In genomic region chr9:56636214-56636613, GRCm38 (mm10) we compare ENCODE assay signal across 8 mouse cellular contexts.
DNase-seq lines count a peak whose midpoint lies in the region; ATAC-seq lines count a peak whose summit lies in the region.

No protein-coding gene starts in this region.

- peaks cover 28% of the 10 kb centered on the region for H3K4me1 ChIP-seq in heart, embryonic 13.5 days
- no peaks in the 10 kb centered on the region for H3K4me1 ChIP-seq in liver, embryonic 11.5 days (replicated peaks; ENCODE audit: control insufficient read depth, insufficient read depth, low read length)
- peaks cover 2% of the 10 kb centered on the region; the same call in 1 of the 2 replicates for H3K4me1 ChIP-seq in stomach, embryonic 14.5 days (ENCODE audit: control insufficient read depth, insufficient read depth, low read length)

- DNase-seq in CD4-positive, CD25-positive, alpha-beta regulatory T cell, adult 2 months (ENCODE audit: low read depth, low spot score) = peak; percentile 84
- DNase-seq in brain, embryonic 18.5 days (ENCODE audit: low read depth, low spot score) = peak; percentile 80
- DNase-seq in kidney, postnatal 10 days = peak; percentile 93
- DNase-seq in liver, embryonic 11.5 days (ENCODE audit: low spot score) = peak; percentile 81
- DNase-seq in natural killer cell, adult 2 months (ENCODE audit: low spot score in 2 of 2) = peak; percentile 72 to 76

- peaks cover 94% of the 10 kb centered on the region for H3K27me3 ChIP-seq in heart, embryonic 13.5 days (replicated peaks)
- peaks cover 75% of the 10 kb centered on the region for H3K27me3 ChIP-seq in liver, embryonic 11.5 days (replicated peaks; ENCODE audit: control insufficient read depth, insufficient read depth, low read length)
- 0 out of 2 replicates have a peak, but pooled peaks cover 10% of the 10 kb centered on the region for H3K27me3 ChIP-seq in stomach, embryonic 14.5 days (ENCODE audit: control insufficient read depth, insufficient read depth, low read length)

- H3K27ac ChIP-seq in heart, embryonic 13.5 days (replicated peaks) = no peak overlapping the region
- H3K27ac ChIP-seq in liver, embryonic 11.5 days (ENCODE audit: low read depth, low read length) = no peak overlapping the region
- no peak overlapping the region for H3K27ac ChIP-seq in stomach, embryonic 14.5 days (ENCODE audit: low read length)

- under 1% methylated on average over 10 of the region's 10 CpGs for WGBS in heart, embryonic 13.5 days
- under 1% methylated on average over 10 of the region's 10 CpGs for WGBS in liver, embryonic 11.5 days
- WGBS in stomach, embryonic 14.5 days = 3% methylated on average over 10 of the region's 10 CpGs

- no peaks in the 10 kb centered on the region for H3K36me3 ChIP-seq in heart, embryonic 13.5 days
- H3K36me3 ChIP-seq in liver, embryonic 11.5 days (ENCODE audit: control insufficient read depth, insufficient read depth, low read length) = no peaks in the 10 kb centered on the region
- no peaks in the 10 kb centered on the region for H3K36me3 ChIP-seq in stomach, embryonic 14.5 days (ENCODE audit: control insufficient read depth, insufficient read depth, low read length)

- peak overlapping the region; percentile 74 for H3K4me3 ChIP-seq in heart, embryonic 13.5 days
- peak overlapping the region; percentile 58 for H3K4me3 ChIP-seq in liver, embryonic 11.5 days (ENCODE audit: low read depth, low read length)
- H3K4me3 ChIP-seq in stomach, embryonic 14.5 days (ENCODE audit: low read depth, low read length) = peak overlapping the region; percentile 60

- H3K9me3 ChIP-seq in heart, embryonic 13.5 days = no peaks in the 10 kb centered on the region
- H3K9me3 ChIP-seq in liver, embryonic 11.5 days (ENCODE audit: control insufficient read depth, low read length) = no peaks in the 10 kb centered on the region
- no peaks in the 10 kb centered on the region for H3K9me3 ChIP-seq in stomach, embryonic 14.5 days (ENCODE audit: control insufficient read depth, low read depth, low read length)

- ATAC-seq in erythroid progenitor cell, adult 5-6 weeks (replicated peaks; ENCODE audit: low FRiP score, poor library complexity, severe bottlenecking) = peak; percentile 72
- ATAC-seq in heart, embryonic 13.5 days (ENCODE audit: extremely low read depth, insufficient number of reproducible peaks, low FRiP score, low TSS enrichment) = no peak
- ATAC-seq in liver, embryonic 11.5 days (replicated peaks; ENCODE audit: low FRiP score) = peak; percentile 40
- ATAC-seq in stomach, embryonic 14.5 days (ENCODE audit: insufficient number of reproducible peaks, insufficient read depth, low FRiP score, low read depth) = peak; percentile 31; the same call in 1 of the 2 replicates

- peak overlapping the region; percentile 98 for H3K4me2 ChIP-seq in heart, embryonic 13.5 days
- H3K4me2 ChIP-seq in liver, embryonic 11.5 days = peak overlapping the region; percentile 76
- peak overlapping the region; percentile 99 for H3K4me2 ChIP-seq in stomach, embryonic 14.5 days (replicated peaks; ENCODE audit: low read depth, low read length)

- peak overlapping the region; percentile 87; the same call in 1 of the 2 replicates for H3K9ac ChIP-seq in heart, embryonic 13.5 days
- H3K9ac ChIP-seq in liver, embryonic 11.5 days (ENCODE audit: low read depth, low read length) = no peak overlapping the region
- H3K9ac ChIP-seq in stomach, embryonic 14.5 days (replicated peaks; ENCODE audit: low read depth, low read length) = peak overlapping the region; percentile 68; the same call in 1 of the 2 replicates
